Mouse (Mus musculus): ENCODE measurements around the gene Cpa4.

Gene Cpa4

DNA sequence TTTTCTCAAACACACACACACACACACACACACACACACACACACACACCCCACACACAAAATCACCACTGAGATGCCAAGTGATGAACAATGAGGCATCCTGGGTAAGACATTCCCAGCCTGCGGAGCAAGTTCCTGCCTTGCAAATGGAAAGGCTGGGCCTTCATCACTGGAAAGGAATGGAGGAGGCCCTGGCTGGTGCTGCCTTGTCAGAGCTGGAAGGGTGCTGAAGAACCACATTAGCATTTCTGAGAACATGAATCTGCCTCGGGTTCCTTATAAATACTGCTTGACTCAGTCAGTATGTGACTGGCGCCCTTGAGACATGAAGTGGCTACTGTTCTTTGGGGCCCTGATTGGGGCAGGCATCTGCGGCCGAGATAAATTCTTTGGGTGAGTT, at the start of gene Cpa4:
Cpa4 (plus strand) TSS at position 301 of the 400 bp plus-strand sequence.
- DNase-seq, result no peak

DNA sequence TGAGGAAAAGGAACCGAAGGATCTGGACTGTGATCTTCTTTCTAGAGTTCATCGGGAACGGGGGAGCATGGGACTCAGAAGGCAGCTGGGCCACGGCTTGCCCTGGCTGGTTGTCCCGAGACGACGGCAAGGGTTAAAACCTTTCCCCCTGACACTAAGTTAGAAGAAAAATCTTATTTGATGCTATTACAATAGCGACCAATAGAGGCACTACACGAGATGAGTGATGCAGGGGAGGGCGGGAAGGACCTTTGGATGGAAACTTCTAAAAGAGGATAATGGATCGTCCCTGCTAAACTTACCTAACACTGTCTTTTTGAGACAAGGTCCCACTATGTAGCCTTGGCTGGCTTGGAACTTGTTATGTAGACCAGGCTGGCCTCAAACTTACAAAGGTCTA, 47.8 kb upstream of the Cpa4 start:
- DNase-seq, result no peak

DNA sequence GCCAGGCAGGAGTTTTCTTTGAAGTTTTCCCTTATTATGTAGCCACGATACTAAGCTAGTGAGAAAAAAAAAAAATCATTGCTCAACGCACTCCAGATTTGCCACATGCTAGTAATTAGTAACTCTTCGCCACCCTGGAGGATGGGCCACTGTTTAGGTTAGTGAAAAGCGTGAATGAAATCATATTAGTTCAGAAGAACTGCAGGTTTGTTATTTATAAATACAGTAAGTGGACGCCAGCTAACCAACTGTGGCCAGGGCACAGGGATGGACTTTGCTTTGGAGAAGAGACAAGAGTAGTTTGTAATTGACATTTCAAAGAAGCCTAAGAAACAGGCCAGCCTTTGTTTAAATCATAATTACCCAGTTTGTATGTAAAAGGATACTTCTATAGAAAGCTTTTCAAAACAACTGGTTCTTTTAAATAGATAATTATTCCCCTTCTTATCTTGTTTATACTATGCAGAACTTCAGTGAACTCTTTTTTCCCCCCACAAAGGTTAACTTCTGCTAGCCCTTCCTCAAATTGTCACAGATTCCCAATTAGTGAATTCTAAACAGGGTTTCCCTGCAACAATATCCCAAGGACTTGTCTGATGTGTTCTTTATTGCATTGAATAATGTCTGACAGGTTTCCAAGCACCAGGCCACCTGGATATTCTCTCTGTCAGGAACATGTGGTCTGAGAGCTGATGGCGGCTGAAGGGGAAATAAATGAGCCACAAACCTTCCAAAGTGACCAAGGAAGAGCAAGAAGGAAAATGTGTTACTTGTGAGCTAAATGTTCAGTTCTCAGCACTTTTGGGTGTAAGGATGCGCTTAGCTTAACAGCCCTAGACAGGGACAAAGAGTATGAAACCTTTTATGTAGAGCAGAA, 42.5 kb upstream of the Cpa4 start:
- DNase-seq, result no peak

DNA sequence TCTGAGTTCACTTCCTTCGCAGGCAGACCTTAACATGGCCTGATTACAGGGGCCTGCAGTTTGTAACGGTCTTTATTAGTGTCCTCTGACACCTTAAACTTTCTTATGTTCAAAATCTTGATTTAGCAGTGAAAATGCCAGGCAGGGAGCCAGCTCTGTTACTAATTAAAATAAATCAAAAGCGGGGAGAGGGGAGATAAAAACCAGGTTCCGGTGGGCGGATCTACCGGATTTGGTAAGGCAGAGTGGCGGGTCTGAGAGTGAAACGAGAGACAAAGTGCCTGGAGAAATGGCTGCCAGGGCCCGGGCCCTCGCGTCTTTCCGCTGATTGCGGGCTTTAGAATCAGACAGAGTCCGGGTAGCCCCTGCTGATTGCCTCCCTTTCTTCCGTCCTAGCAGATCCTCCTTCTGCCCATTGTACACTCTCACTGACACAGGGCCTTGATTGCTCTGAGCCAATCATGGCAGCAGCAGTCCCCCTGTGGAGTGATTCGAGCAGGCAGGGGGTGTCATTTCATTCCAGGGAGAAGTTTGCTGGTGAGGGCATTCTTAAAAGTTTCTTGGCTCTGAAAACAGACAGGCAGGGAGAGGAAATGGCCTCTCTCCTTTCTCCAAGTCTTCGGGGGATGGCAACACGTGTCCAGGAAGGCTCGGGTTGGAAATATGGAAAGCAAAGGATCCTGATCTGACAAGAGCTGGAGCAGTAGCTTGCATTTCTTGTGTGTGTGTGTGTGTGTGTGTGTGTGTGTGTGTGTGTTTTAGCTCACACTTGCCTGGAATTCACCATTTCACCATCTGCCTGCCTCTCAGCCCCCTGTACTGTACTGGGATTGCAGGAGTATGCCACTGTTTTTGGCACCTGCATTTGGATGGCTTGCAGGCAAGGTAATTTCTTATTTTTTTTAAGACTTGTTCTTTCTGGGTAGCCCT, 41.3 kb upstream of the Cpa4 start:
- no peak for DNase-seq

DNA sequence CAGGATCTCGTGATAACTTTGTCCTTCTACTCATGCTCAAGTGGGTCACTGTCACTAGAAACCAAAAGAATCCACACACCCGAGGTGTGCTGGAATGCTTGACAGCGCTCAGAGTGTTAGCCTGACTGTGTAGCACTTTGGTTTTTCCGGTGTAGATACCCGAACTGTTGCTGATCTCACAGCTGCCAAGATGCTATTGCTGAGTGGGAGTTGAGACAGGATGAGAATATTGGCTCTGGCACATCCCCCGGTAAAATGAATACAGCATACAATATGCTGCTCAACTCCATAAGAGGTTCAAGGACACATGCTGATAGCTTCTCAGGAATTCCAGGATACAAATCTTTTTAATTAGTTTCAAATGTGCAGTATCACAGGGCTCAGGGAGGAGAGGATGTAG, 39.4 kb upstream of the Cpa4 start:
- DNase-seq, result no peak

DNA sequence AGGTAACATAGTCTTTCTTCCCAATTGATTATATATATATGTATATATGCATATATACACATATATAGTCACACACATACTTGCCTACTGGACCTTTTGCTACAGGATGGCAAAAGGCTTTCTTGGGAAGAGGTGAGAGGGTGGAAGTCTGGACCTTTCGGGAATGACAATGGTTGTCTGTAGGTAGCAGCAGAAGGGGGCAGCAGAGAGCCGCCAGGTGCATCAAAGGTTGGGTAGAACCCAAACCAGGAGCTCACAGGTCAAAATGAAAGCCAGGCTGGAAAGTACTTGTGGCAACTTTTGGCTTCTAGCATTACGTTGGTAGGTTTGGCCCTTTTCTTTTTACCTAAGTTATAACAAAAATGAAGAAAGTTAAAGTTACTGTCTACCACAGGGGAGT, 32.8 kb upstream of the Cpa4 start:
- peak; percentile 49 for DNase-seq

DNA sequence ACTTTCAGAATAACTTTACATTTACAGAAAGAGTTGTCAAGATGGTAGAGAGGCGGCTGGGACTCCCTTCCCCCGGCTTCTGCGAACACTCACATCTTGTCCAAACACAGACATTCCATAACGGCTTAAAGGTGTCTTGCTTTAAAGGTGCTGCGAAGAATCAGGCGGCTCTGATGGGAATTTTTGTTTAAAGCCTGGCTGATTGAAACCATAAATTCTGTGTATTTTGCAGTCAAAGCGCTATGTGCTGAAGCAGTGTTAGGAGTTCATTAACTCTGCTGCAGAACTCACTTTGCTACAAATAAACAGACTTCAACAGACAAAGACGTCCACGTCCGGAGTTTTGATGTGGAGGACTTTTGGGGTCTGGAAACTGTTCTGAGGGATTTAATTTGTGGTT, 29.9 kb upstream of the Cpa4 start:
- no peak for DNase-seq

DNA sequence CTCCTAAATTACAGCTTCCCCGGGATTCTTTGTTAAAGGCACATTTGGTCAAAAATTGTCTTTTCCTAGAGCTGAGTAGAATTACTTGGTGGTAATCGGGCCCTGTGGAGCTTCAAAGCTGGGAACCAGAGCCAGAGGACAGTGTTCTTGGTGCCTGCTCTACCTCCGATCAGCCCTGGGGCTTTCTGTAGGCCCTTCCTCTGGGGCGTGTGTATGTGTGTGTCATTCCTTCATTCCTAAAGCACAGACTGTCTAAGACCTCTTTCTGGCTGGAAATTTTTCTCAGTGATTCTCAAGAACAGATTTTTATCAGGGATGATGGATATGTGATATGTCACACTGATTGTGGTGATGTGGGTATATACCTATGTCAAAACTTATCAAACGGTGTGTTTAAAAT, 29.4 kb upstream of the Cpa4 start:
- DNase-seq, result no peak

DNA sequence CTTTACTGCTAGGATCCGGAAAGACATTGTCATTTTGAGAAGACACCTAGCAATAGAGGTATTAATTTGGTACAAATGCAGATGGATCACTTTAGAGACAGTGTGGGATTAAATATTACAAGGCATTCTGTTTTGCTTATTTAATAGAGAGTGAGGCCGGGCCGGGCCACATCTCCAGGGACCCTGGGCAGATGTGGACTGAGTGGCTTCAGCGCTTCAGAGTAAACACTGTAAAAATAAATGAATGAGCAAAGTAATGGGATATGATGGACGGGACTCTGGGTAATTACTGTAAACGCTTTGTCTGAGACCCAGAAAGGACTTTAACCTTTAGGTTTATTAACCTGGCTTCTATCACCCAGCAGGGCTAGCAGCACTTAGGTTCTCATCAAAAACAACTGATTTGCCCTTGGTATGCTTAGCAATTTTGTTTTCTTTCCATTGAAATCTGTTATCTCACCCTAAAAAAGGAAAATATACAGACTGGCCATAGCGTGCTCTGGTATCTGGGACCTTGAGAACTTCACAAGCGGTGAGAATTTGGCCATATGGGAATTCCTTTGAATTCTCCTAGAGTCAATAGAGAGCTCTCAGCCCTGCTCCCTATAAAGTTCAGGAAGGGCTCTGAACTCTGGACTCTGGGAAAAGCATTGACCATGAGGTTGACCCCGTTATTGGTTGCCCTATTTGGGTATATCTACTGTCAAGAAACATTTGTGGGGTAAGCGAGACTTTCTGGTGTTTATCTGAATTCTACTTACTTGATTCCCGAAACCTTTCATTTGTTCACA, 27.0 kb upstream of the Cpa4 start, which contains the start of gene Cpa2:
Cpa2 (plus strand) TSS at position 574 of the 791 bp plus-strand sequence.
- no peak for DNase-seq

DNA sequence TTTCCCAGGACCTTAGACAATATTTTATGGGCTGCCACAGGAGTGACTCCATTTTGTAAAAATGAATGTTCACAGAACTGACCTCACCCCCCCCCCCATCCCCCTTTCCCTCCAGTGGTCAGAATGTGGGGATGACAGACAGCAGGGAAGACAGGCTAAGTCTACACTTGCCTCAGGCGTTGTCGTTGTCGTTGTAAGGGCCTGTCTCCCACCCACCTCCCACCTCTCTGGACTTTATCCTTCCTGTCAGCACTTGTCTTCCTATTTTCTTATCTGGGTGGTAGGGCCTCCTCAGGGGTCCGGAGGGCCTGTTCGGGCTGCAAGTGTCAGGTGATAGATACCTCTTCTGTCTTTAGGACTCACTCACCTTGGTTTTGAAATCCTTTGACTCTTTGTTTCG, 25.9 kb upstream of the Cpa4 start:
- DNase-seq, result no peak

DNA sequence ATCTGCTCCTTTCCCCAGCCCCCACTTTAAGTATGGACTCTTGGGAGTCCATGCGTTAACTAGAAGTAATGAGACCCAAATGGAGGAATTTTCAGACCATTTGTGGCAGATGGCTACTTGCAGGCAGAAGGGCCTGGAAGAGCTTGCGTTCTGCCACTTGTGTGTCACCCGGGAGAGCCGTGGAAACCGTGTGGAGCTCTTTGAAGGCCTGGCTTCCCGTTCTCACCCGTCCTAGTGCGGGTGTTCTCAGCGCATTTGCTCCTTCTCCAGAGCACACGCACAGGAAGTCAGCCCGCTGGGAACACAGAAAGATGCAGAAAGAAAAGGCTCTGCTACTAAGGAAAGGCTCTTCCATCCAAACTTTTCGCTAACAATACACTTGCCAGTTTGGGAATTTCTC, 25.1 kb upstream of the Cpa4 start:
- no peak for DNase-seq

DNA sequence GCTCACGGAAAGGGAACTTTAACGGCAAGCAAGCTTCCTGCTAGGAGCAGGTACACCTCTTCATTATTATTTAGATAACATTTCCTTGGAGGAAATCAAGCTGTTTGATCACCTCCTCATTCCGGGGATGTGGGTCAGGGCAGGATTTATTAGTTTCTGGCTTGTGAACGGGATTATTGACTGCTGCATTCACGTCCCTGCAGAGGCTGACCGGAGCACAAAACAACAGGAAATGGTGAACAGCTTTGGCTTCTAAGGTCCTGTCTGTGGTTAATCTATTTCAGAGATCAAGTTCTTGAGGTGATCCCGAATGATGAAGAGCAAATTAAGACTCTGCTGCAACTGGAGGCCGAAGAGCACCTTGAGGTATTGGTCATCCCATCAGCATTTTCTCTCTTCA, 24.3 kb upstream of the Cpa4 start:
- DNase-seq, result no peak

DNA sequence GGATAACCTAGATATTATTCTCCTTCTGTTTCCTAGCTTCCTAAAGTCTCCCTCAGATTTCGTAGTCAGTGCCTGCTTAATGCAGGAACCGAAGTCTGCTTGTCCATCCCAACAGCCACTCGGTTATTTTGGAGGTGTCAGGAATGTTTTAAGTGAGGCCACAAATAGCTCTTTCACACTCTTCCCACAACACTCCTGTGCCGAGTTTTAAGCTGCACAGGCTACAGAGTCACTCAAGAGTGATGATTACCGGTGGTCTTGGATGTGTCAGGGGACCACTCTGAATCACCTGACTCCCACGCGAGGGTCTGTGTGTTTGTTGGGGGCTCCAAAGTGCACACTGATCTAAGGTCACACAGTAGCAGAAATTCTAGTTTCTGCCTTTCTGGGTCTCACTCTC, 22.5 kb upstream of the Cpa4 start:
- no peak for DNase-seq

DNA sequence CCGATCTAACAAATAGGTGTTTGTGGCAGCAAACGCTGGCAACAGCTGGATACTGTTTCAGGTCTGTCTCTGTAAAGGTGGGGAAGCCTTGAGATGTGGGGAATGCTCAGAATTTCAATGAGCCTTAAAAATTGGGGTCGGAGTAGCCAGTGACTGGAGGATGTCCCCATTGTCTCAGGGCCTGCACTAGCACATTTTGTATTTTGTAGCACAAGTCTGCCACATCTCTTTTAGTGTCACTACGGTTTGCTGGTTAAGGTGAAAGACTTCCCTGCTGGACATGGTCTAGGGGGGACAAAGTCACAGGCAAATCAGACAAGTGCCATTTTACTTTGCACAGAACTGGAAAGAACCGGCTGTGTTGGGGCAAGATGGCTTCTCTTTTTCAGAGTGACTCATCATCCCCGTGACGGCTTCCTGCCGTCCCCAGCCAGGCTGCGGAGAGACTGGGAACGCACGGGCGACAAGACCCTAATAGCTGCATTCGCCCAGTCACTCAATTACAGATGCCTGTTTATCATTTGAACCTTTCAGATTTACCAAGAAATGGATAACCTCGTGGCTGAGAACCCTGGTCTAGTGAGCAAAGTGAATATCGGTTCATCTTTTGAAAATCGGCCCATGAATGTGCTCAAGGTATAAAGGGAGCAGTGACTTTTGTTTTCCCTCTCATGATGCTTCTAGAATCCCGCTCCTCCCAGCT, 21.4 kb upstream of the Cpa4 start:
- peak; percentile 40 for DNase-seq

DNA sequence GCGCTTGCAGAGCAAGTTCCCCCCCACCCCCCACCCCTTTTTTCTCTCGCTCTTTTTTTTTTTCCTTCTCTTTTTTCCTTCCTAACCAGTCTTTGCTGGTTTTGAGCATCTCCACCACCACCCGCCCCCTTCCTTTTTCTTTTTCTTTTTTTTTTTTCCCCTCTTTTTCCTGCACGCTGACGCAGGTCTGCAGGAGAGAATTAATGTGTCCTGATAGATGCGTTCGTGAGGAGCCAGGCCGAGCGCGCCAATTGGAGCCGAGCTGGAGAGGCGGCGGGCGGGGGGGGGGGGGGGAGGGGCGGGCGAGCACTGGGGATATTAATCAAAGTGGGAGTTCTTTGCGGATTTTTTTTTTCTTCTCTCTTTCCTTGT, 20.9 kb upstream of the Cpa4 start:
- DNase-seq, result peak; percentile 58

DNA sequence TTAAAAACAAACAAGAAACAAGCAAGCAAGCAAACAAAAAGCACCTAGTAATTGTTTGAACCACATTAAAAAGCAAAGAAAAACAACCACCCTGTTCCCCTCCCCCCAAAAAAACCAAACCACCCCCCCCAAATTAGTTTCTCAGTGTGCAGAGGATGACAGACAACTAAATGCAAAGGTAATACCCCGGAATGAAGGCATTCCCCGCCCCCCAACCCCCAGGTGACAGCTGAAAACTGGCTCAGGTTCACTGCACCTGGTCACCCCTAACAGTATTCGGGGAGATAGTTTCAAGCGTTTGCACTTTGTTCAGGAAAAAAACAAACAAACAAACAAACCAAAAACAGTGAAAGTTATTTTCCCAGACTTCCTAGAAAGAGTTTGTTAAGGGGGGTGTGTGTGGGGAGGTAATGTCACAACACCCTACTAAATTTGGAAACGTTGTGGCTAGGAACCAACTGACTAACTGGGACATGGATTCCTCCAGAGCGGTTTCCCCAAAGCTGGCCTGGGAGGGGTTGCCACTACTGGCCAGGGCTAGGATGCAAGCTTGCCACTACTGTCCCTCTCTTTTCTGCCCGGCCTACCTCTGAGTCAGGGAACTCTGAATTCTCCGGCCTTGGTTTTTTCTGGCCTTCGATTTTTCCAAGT, 20.4 kb upstream of the Cpa4 start:
- peak; percentile 34 for DNase-seq

DNA sequence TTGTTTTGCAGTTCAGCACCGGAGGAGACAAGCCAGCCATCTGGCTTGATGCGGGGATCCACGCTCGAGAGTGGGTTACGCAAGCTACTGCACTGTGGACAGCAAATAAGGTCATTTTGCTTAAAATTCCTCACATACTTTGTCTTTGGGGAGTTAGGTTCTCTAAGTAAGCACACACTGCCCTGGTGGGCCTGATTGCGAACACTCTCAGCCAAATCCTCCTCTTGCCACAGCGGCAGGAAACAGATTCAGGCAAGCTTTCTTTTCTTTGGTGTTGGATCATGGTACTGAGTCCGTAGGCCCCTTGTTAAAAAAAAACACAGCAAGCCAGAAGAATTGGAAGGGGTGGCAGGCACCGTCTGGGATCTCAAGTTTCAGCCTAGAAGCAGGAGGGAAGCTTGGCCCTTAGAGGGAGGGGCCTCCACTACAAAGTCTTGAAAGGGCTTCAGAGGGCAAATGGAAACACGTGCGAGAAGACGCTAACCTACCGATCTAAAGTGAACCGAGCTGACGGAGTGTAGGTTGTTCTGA, 18.9 kb upstream of the Cpa4 start:
- no peak for DNase-seq

DNA sequence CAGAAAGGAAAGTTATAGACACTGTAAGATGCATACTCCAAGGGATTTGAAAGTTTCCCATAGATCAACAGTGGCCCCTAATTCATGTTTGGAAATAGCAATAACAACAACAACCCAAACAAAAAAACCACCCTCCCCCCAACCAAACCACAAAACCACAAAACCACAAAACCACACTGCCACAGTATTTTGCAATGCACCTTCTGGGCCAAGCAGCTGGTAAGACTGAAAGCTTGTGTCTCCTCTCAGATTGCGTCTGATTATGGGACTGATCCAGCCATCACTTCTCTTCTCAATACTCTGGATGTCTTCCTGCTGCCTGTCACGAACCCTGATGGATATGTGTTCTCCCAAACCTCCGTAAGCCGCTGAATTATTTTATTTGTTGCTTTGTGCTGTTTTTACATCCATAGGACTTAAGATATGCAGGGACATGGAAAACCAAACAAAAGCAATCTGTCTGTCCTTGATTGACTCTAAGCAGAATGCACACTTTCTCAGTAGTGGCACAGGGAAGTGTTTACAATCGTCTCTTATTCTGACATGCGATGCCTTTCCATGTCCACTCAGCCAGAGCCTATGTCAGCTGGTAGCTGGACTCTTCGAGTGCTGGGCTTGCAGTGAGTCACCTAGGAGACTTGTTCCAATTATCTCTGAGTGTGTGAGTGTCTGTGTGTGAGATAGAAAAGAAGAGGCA, 17.5 kb upstream of the Cpa4 start:
- no peak for DNase-seq

DNA sequence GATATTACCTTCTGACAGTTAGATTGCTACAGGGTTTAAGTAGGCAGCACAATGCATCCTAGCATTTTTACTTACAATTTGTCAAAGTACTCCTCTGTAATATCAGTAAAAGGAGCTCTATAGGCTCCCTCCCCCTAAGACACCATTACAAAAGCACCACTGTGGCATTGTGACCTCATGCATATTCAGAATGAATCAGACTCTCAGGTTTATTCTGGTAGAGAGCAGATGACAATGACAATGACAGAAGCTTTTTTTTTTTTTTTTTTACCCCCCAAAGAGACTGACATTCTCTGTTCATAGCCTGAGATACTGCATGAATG, 17.0 kb upstream of the Cpa4 start:
- no peak for DNase-seq

DNA sequence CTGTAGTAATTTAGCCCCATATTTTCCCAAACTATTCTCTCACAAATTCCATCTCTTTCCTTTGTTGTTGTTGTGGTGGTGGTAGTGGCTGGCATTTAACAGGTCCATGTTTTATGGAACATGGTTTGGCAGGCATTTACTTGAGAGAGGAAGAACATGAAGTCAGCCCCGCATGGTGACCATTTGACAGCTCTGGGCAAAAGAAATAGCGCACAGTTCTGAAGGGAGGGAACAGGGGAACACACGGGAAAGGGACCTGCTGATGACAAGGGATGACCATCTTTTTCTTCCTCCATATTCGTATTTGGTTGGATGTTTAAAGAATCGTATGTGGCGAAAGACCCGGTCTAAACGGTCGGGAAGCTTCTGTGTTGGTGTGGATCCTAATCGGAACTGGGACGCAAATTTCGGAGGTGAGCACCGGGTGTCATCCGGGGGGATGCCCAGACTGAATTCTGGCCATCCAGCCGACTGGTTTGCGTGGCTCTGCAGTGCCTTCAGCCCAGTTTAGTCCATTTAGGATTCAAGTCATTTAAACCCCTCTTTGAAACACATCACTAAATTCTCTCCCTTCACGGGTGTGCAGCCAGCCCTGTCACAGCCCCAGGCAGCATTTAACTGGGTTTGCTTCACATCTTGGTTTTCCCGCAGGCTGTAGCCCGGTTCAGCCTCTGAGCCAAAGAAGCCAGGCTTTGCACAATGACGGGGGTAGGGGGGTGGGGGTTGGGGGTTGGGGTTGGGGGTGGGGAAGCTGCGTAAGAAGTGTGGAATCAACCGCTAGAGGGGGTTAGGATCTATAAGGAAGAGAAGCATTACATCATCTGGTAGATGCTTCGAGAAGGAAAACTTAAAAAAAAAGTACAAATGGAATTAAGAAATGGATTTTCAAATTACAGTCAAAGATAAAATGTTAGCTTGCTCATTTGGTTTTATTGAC, 16.3 kb upstream of the Cpa4 start:
- DNase-seq, result peak; percentile 39

All from cerebellum, adult 9-11 months (tissue).